Mouse (Mus musculus) limb, embryonic 10.5 days (tissue): ENCODE results near the gene Ppm1j. TPM values are rescaled to one million over a fixed set of nuclear protein-coding genes. Genes with fewer than 3 reads are reported as not detected.

Source experiments
- DNase-seq: peaks from one replicate; pipeline ENCODE4 v3.0.0-alpha.2; 2017; ENCODE audit warnings: low spot score
- H3K27ac ChIP-seq: fragments of 300-500 bp; sonication (generic); 2 replicates; pipeline ENCODE4 v1.5.1; 2016; ENCODE audit warnings: mild to moderate bottlenecking
- H3K27me3 ChIP-seq: fragments of 300-500 bp; sonication (generic); 2 replicates; pipeline ENCODE4 v1.6.1; 2016; ENCODE audit warnings: low read depth, mild to moderate bottlenecking; ENCODE audit not compliant: poor library complexity, severe bottlenecking
- H3K36me3 ChIP-seq: fragments of 300-500 bp; sonication (generic); 2 replicates; pipeline ENCODE4 v1.6.1; 2016; ENCODE audit warnings: mild to moderate bottlenecking, moderate library complexity
- H3K4me1 ChIP-seq: fragments of 300-500 bp; sonication (generic); 2 replicates; pipeline ENCODE4 v1.6.1; 2016
- H3K4me3 ChIP-seq: fragments of 300-500 bp; sonication (generic); 2 replicates; pipeline ENCODE4 v1.5.1; 2016; ENCODE audit warnings: mild to moderate bottlenecking, moderate library complexity
- H3K9me3 ChIP-seq: fragments of 300-500 bp; sonication (generic); replicated peaks from 2 replicates; pipeline ENCODE4 v1.6.1; 2016; ENCODE audit warnings: mild to moderate bottlenecking
- WGBS: fragments of 180-500 bp; shearing (Covaris S2); methylation state at CpG from one replicate; pipeline ENCODE4 v1.1.7; 2016; 5-methylcytosine and 5-hydroxymethylcytosine counted together
- polyA plus RNA-seq: library from polyadenylated mRNA; unstranded; fragments of >200 nt; fragmentation: Nextera tagmentation; extraction: Ambion mirVana; gene quantifications from 2 replicates; pipeline ENCODE4 v1.2.1, GENCODE M21; 2016

Gene Ppm1j
- polyA plus RNA-seq, 1 experiment from 2014 or later, result 3.2 TPM

DNA sequence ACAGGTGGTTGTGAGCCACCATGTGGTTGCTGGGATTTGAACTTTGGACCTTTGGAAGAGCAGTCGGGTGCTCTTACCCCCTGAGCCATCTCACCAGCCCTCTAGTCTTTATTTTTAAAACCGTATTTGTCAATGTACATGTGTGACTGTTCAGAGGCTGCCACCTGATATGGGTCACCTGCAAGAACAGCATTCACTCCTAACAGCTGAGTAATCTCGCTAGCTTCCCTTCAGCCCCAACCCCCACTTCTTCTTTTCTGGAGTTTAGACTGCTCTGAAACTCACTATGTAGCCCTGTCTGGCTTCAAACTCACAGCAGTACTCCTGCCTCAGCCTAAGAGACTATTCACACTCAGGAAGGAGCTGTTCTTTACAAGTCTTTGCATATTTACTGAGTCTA, 41.6 kb downstream of the Ppm1j start:
- Histone ChIP-seq H3K4me1 (peaks cover 14% of the 10 kb centered on the region), H3K4me3 (no peak overlapping the region), H3K36me3 (peaks cover 46% of the 10 kb centered on the region), H3K9me3 (no peaks in the 10 kb centered on the region), H3K27me3 (no peaks in the 10 kb centered on the region), H3K27ac (no peak overlapping the region)
- DNase-seq, result no peak
- WGBS, result 87% methylated on average over 3 of the region's 3 CpGs

Other genes starting within 250 kb of the Ppm1j start
- 53.5 and 59.6 TPM in 2 replicates for gene Slc16a1, start 142.4 kb upstream of the Ppm1j start, polyA plus RNA-seq
- 0.18 and 0.20 TPM in 2 replicates for gene Fam19a3, start 784 bp downstream of the Ppm1j start, polyA plus RNA-seq
- gene Rhoc, start 7.3 kb downstream of the Ppm1j start, polyA plus RNA-seq, result 132 and 145 TPM in 2 replicates
- 53.4 and 71.0 TPM in 2 replicates for gene Mov10, start 37.5 kb downstream of the Ppm1j start, polyA plus RNA-seq
- gene St7l, start 82.9 kb downstream of the Ppm1j start, polyA plus RNA-seq, result 25.8 and 31.0 TPM in 2 replicates
- gene Capza1, start 83.4 kb downstream of the Ppm1j start, polyA plus RNA-seq, result 188 and 200 TPM in 2 replicates
- 0.28 and 0.39 TPM in 2 replicates for gene Wnt2b, start 180.9 kb downstream of the Ppm1j start, polyA plus RNA-seq